Mouse (Mus musculus) spleen, adult 12 weeks (tissue): ENCODE data around the gene Crabp1.

Source experiments
- DNase-seq: peaks from one replicate; pipeline ENCODE4 v3.0.0; 2022; ENCODE audit warnings: low spot score

Crabp1 gene

GRCm38 (mm10) chr9:54770140-54770780 lies 5.7 kb downstream of the Crabp1 start:
- DNase-seq, result no peak

DNA sequence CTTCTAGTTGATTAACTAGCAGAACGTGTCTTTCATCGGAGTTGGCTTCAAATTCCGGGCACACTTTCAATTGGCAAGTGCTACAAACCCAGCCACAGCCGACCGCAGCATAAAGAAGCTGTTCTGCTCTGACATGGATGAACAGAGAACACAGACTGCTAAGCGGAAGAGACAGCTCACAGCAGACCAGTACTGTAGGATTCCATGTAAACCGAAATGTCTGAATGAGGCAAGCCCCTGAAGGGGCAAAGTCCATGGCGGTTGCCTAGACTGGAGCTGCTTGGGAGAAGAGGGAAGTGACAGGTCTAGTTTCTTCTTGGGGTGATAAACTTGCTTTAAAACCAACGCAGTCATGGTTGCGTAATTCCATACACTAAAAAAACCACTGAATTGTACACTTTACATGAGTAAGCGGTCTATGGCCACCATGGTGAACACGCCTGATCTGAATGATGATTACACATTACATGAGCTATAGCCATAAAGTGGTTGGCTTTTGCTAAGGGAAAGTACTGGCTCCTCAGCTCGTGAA lies 12.0 kb downstream of the Crabp1 start:
- no peak for DNase-seq

- no peak for DNase-seq
Observed at GRCm38 (mm10) chr9:54779280-54779679, 14.7 kb downstream of the Crabp1 start.

GRCm38 (mm10) chr9:54782504-54782903 lies 18.0 kb downstream of the Crabp1 start:
- no peak for DNase-seq

DNA sequence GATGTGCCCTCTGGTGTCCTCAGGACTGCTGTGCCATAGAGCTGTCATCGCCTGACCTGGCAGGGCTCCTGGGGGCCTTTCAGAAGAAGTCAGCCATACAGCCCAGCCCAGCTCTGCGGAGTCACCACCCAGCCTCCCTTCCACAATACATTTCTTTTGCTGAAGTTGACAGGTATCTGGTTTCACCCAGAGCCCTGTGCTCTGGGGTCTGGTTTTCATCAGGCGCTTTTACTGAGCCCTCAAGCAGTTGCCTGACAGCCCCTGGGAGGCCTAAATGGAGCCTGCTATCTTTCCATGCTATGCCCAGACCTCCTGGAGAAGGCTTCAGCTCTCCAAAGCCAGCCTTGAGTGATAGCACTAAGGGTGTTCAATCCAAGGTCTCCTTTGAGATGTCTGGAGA lies 19.5 kb downstream of the Crabp1 start:
- no peak for DNase-seq

GRCm38 (mm10) chr9:54785215-54785614 lies 20.7 kb downstream of the Crabp1 start:
- no peak for DNase-seq

- DNase-seq, result no peak
Observed at GRCm38 (mm10) chr9:54786083-54786482, 21.5 kb downstream of the Crabp1 start.

- no peak for DNase-seq
Observed at GRCm38 (mm10) chr9:54787760-54788159, 23.2 kb downstream of the Crabp1 start.

GRCm38 (mm10) chr9:54790271-54790670 lies 25.7 kb downstream of the Crabp1 start:
- DNase-seq, result no peak

GRCm38 (mm10) chr9:54801460-54801961 lies 37.0 kb downstream of the Crabp1 start:
- DNase-seq, result no peak

DNA sequence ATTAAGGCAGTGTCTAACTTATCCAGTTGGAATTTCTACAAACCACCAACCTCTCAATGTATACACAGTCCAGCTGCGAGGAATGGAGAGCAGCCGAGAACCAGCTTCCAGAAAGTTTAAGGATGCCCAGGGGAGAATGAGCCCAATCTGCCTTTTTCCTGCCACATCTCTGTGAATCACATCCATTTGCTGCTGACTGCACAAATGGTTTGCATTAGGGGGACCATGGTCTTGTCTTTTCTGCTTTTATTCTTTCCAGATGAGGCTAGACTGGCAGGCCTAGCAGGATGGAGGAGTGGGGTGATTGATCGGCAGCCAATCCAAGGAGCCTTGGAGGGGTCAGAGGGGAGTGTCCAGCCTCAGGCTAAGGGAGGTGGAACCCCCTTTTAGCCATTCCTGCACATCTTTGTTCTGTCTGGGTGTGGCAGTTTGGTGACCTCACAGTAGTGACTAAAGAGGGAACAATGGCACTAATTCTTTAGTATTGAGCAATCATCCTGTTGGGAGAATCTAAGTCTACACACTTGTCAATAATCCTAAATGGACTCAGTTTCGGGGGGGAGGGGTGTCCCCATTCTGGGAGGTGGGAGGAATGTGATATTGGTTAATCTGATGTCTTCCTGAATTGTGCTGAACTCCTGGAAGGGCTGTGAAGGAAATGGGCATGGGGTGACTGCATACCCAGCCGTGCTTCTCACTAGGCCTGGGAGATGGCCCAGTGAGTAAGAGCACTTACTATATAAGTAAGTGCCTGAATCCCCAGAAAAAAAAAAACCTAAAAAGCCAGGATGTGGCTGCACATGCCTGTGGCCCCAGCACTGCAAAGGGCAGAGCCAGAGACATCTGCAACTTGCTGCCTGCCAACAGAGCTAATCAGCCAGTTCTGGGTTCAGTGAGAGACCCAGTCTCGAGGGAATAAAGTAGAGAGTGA lies 38.5 kb downstream of the Crabp1 start:
- no peak for DNase-seq

DNA sequence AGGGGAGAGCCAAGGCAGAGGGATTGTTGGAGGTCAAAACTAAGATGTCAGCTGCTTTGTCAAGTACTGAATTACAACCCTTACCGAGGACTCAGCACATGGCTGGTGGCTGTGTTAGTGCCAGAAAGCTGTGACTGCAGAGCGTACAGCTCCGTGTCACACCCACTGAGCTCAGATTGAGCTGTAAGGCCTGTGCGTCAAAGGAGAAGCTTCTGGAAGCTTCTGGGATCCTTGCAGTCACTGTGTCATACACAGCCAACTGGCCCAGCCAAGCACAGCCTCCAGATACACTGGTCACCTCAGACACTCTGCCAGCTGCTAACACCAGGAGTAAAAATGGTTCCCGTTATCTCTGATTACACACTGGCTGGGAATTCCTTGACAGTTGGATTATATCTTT lies 39.8 kb downstream of the Crabp1 start:
- no peak for DNase-seq

- no peak for DNase-seq
Observed at GRCm38 (mm10) chr9:54807761-54808160, 43.2 kb downstream of the Crabp1 start.

- no peak for DNase-seq
Observed at GRCm38 (mm10) chr9:54809953-54810352, 45.4 kb downstream of the Crabp1 start.

- no peak for DNase-seq
Observed at GRCm38 (mm10) chr9:54816508-54817201, 52.1 kb downstream of the Crabp1 start.

GRCm38 (mm10) chr9:54821442-54822100 lies 57.0 kb downstream of the Crabp1 start:
- no peak for DNase-seq
